8 mouse cellular contexts compared by ENCODE assay signal in genomic region chr5:38159634-38160413, GRCm38 (mm10). TPM values are rescaled to one million over a fixed set of nuclear protein-coding genes. Genes with fewer than 3 reads are reported as not detected.
DNase-seq lines count a peak whose midpoint lies in the region; ATAC-seq lines count a peak whose summit lies in the region.

TSS of gene Nsg1 (minus strand) at chr5:38159907.

- H3K36me3 ChIP-seq in erythroblast, embryonic 14.5 days (ENCODE audit: control insufficient read depth) = no peaks in the 10 kb centered on the region
- H3K36me3 ChIP-seq in megakaryocyte, embryonic 14.5 days (replicated peaks; ENCODE audit: low read length) = no peaks in the 10 kb centered on the region
- peaks cover 18% of the 10 kb centered on the region for H3K36me3 ChIP-seq in forebrain, embryonic 16.5 days (ENCODE audit: control insufficient read depth, insufficient read depth)
- peaks cover 5% of the 10 kb centered on the region; the same call in 1 of the 2 replicates for H3K36me3 ChIP-seq in stomach, embryonic 14.5 days (ENCODE audit: control insufficient read depth, insufficient read depth, low read length)

- H3K27ac ChIP-seq in forebrain, embryonic 16.5 days (ENCODE audit: low read length) = peak within 1 kb of the TSS; percentile 97
- peak within 1 kb of the TSS; percentile 4; the same call in 1 of the 2 replicates for H3K27ac ChIP-seq in stomach, embryonic 14.5 days (ENCODE audit: low read length)

- peak; percentile 13 for DNase-seq in left cerebral cortex, postnatal 4 days
- no peak for DNase-seq in frontal cortex, postnatal 25 days (ENCODE audit: low spot score in 2 of 2)

- H3K4me1 ChIP-seq in erythroblast, embryonic 14.5 days (ENCODE audit: control insufficient read depth) = no peaks in the 10 kb centered on the region
- H3K4me1 ChIP-seq in megakaryocyte, embryonic 14.5 days = peaks cover 17% of the 10 kb centered on the region
- peaks cover 33% of the 10 kb centered on the region for H3K4me1 ChIP-seq in forebrain, embryonic 16.5 days (replicated peaks; ENCODE audit: control insufficient read depth, insufficient read depth, low read length)
- 0 out of 2 replicates have a peak, but pooled peaks cover 4% of the 10 kb centered on the region for H3K4me1 ChIP-seq in stomach, embryonic 14.5 days (ENCODE audit: control insufficient read depth, insufficient read depth, low read length)

- H3K9me3 ChIP-seq in erythroblast, embryonic 14.5 days (ENCODE audit: control insufficient read depth, low read length) = no peaks in the 10 kb centered on the region
- peaks cover under 1% of the 10 kb centered on the region; the same call in 1 of the 2 replicates for H3K9me3 ChIP-seq in megakaryocyte, embryonic 14.5 days
- H3K9me3 ChIP-seq in forebrain, embryonic 16.5 days (ENCODE audit: control insufficient read depth, low read length) = no peaks in the 10 kb centered on the region
- H3K9me3 ChIP-seq in stomach, embryonic 14.5 days (ENCODE audit: control insufficient read depth, low read depth, low read length) = no peaks in the 10 kb centered on the region

- no peak for ATAC-seq in erythroblast, adult 5-6 weeks (replicated peaks; ENCODE audit: low FRiP score, poor library complexity, severe bottlenecking)
- no peak for ATAC-seq in megakaryocyte, adult 5-6 weeks (ENCODE audit: poor library complexity, severe bottlenecking)
- peak; percentile 54 for ATAC-seq in forebrain, embryonic 16.5 days
- ATAC-seq in stomach, embryonic 14.5 days (ENCODE audit: insufficient number of reproducible peaks, insufficient read depth, low FRiP score, low read depth) = no peak

- H3K27me3 ChIP-seq in erythroblast, embryonic 14.5 days (ENCODE audit: control insufficient read depth) = peaks cover 44% of the 10 kb centered on the region
- H3K27me3 ChIP-seq in megakaryocyte, embryonic 14.5 days (replicated peaks) = peaks cover 88% of the 10 kb centered on the region
- no peaks in the 10 kb centered on the region for H3K27me3 ChIP-seq in forebrain, embryonic 16.5 days (replicated peaks; ENCODE audit: control insufficient read depth, insufficient read depth, low read length)
- 0 out of 2 replicates have a peak, but pooled peaks cover 2% of the 10 kb centered on the region for H3K27me3 ChIP-seq in stomach, embryonic 14.5 days (ENCODE audit: control insufficient read depth, insufficient read depth, low read length)

- intact Hi-C loops in left cerebral cortex, postnatal 4 days (cut with DNase I) = no loop called here

- peak within 1 kb of the TSS; percentile 96 for H3K9ac ChIP-seq in forebrain, embryonic 16.5 days (replicated peaks; ENCODE audit: low read depth, low read length)
- H3K9ac ChIP-seq in stomach, embryonic 14.5 days (replicated peaks; ENCODE audit: low read depth, low read length) = peak within 1 kb of the TSS; percentile 58

- H3K4me3 ChIP-seq in erythroblast, embryonic 14.5 days (replicated peaks) = peak within 1 kb of the TSS; percentile 36
- H3K4me3 ChIP-seq in megakaryocyte, embryonic 14.5 days (replicated peaks) = peak within 1 kb of the TSS; percentile 86
- peak within 1 kb of the TSS; percentile 72 for H3K4me3 ChIP-seq in forebrain, embryonic 16.5 days (replicated peaks; ENCODE audit: low read length)
- peak within 1 kb of the TSS; percentile 77 for H3K4me3 ChIP-seq in stomach, embryonic 14.5 days (ENCODE audit: low read depth, low read length)

- peak within 1 kb of the TSS; percentile 85 for H3K4me2 ChIP-seq in forebrain, embryonic 16.5 days (ENCODE audit: low read length)
- H3K4me2 ChIP-seq in stomach, embryonic 14.5 days (replicated peaks; ENCODE audit: low read depth, low read length) = peak within 1 kb of the TSS; percentile 73

- 8% methylated on average over 35 of the region's 35 CpGs for whole genome bisulfite sequencing in forebrain, embryonic 16.5 days
- 12% methylated on average over 35 of the region's 35 CpGs for WGBS in stomach, embryonic 14.5 days

RNA-seq across cellular contexts. Expression of gene Nsg1, which starts in this region (rescaled TPM):
- not detected in 2 replicates for polyA plus RNA-seq in erythroblast, embryonic 14.5 days (2012)
- total RNA-seq in erythroblast, adult 5-6 weeks (2015; ENCODE audit: low replicate concordance) = not detected in 2 replicates
- not detected in 2 replicates for total RNA-seq in erythroblast, adult 5-6 weeks (2017; ENCODE audit: low replicate concordance)
- not detected in 2 replicates for polyA plus RNA-seq in megakaryocyte, embryonic 14.5 days (2012; ENCODE audit: insufficient read depth, low replicate concordance)
- 0.39 TPM in 1 of 2 replicates, not detected in the other for total RNA-seq in megakaryocyte, adult 5-6 weeks (2015)
- 1.2 TPM in 1 of 2 replicates, not detected in the other for total RNA-seq in megakaryocyte, adult 5-6 weeks (2017)
- polyA plus RNA-seq in forebrain, embryonic 16.5 days (2015; fragmentation: Nextera tagmentation; extraction: Ambion mirVana) = 1,360 and 1,459 TPM in 2 replicates
- 1,000 to 10,000 TPM; 1,267 to 1,299 TPM for total RNA-seq in left cerebral cortex, postnatal 4 days (2021)
- 21.9 and 22.2 TPM in 2 replicates for polyA plus RNA-seq in stomach, embryonic 14.5 days (2014; fragmentation: Nextera tagmentation; extraction: Ambion mirVana)

Comparison
In these comparisons a context has a peak if more than half of its experiments do, and no peak if none do; other contexts are left out.
1. RNA of gene Nsg1 (total RNA-seq): 1,267 to 1,299 TPM in left cerebral cortex, postnatal 4 days; 0.39 to 1.2 TPM in megakaryocyte, adult 5-6 weeks and not detected in erythroblast, adult 5-6 weeks; every median in the first group is over 100 times any median in the second.
2. RNA of gene Nsg1 (polyA plus RNA-seq): 1,360 to 1,459 TPM in forebrain, embryonic 16.5 days; 21.9 to 22.2 TPM in stomach, embryonic 14.5 days, not detected in erythroblast, embryonic 14.5 days and not detected in megakaryocyte, embryonic 14.5 days; every median in the first group is over 10 times any median in the second.
3. H3K4me3 ChIP-seq: peak in every context shown above with its lines; median percentile 86 in megakaryocyte, embryonic 14.5 days; 77 in stomach, embryonic 14.5 days; 72 in forebrain, embryonic 16.5 days; 36 in erythroblast, embryonic 14.5 days.